Mouse (Mus musculus) midbrain, embryonic 10.5 days (tissue): ENCODE measurements around the gene Pcca. TPM values are rescaled to one million over a fixed set of nuclear protein-coding genes. Genes with fewer than 3 reads are reported as not detected.
"Not testable (repeated sequence)": the region's sequence is repeated elsewhere in the genome, so short reads cannot be mapped to it uniquely, and the experiment has no call there.

ENCODE experiments used
- DNase-seq: peaks from one replicate; pipeline ENCODE4 v3.0.0-alpha.2; 2017; ENCODE audit warnings: low spot score
- H3K27ac ChIP-seq: fragments of 300-500 bp; sonication (generic); replicated peaks from 2 replicates; pipeline ENCODE4 v1.5.1; 2016; ENCODE audit warnings: mild to moderate bottlenecking
- H3K27me3 ChIP-seq: fragments of 300-500 bp; sonication (generic); 2 replicates; pipeline ENCODE4 v1.6.1; 2016; ENCODE audit warnings: low read depth, mild to moderate bottlenecking; ENCODE audit not compliant: poor library complexity, severe bottlenecking
- H3K36me3 ChIP-seq: fragments of 300-500 bp; sonication (generic); 2 replicates; pipeline ENCODE4 v1.6.1; 2016; ENCODE audit warnings: mild to moderate bottlenecking, moderate library complexity
- H3K4me1 ChIP-seq: fragments of 300-500 bp; sonication (generic); 2 replicates; pipeline ENCODE4 v1.6.1; 2016
- H3K4me3 ChIP-seq: fragments of 300-500 bp; sonication (generic); 2 replicates; pipeline ENCODE4 v1.5.1; 2016; ENCODE audit warnings: mild to moderate bottlenecking, moderate library complexity
- H3K9me3 ChIP-seq: fragments of 300-500 bp; sonication (generic); replicated peaks from 2 replicates; pipeline ENCODE4 v1.6.1; 2016; ENCODE audit warnings: mild to moderate bottlenecking
- WGBS: fragments of 180-500 bp; shearing (Covaris S2); methylation state at CpG from one replicate; pipeline ENCODE4 v1.1.7; 2016; 5-methylcytosine and 5-hydroxymethylcytosine counted together
- polyA plus RNA-seq: library from polyadenylated mRNA; unstranded; fragments of >200 nt; fragmentation: Nextera tagmentation; extraction: Ambion mirVana; gene quantifications from 2 replicates; pipeline ENCODE4 v1.2.1, GENCODE M21; 2016

Gene Pcca
- polyA plus RNA-seq, 1 experiment from 2014 or later, result 30.5 TPM

GRCm38 (mm10) chr14:122509058-122509457 is 25.1 kb upstream of the Pcca start:
- Histone ChIP-seq H3K4me1 (no peaks in the 10 kb centered on the region), H3K4me3 (no peak overlapping the region), H3K27ac (no peak overlapping the region), H3K9me3 (no peaks in the 10 kb centered on the region), H3K27me3 (no peaks in the 10 kb centered on the region), H3K36me3 (no peaks in the 10 kb centered on the region)
- 36% methylated on average over 2 of the region's 2 CpGs for WGBS
- DNase-seq, result no peak

- H3K36me3 ChIP-seq, result no peaks in the 10 kb centered on the region
- H3K4me1 ChIP-seq, result no peaks in the 10 kb centered on the region
- DNase-seq, result no peak
- 75% methylated on average over 3 of the region's 3 CpGs for WGBS
- no peak overlapping the region for H3K4me3 ChIP-seq
- H3K27me3 ChIP-seq, result no peaks in the 10 kb centered on the region
- H3K27ac ChIP-seq, result no peak overlapping the region
- no peaks in the 10 kb centered on the region for H3K9me3 ChIP-seq
Observed at GRCm38 (mm10) chr14:122511519-122511918, 22.6 kb upstream of the Pcca start.

GRCm38 (mm10) chr14:122513511-122514036 is 20.6 kb upstream of the Pcca start:
- DNase-seq, result no peak
- Histone ChIP-seq H3K27ac (no peak overlapping the region), H3K4me3 (no peak overlapping the region), H3K27me3 (no peaks in the 10 kb centered on the region), H3K9me3 (no peaks in the 10 kb centered on the region), H3K36me3 (no peaks in the 10 kb centered on the region), H3K4me1 (no peaks in the 10 kb centered on the region)
- 67% methylated on average over 1 of the region's 1 CpGs for WGBS

- WGBS, result 89% methylated on average over 4 of the region's 4 CpGs
- no peaks in the 10 kb centered on the region for H3K36me3 ChIP-seq
- no peak overlapping the region for H3K4me3 ChIP-seq
- H3K9me3 ChIP-seq, result no peaks in the 10 kb centered on the region; the same call in 1 of the 2 replicates
- no peak overlapping the region for H3K27ac ChIP-seq
- H3K4me1 ChIP-seq, result peaks cover 2% of the 10 kb centered on the region
- DNase-seq, result no peak
- no peaks in the 10 kb centered on the region for H3K27me3 ChIP-seq
Observed at GRCm38 (mm10) chr14:122528475-122528874, 5.6 kb upstream of the Pcca start.

- Histone ChIP-seq H3K4me3 (no peak overlapping the region), H3K4me1 (peaks cover 21% of the 10 kb centered on the region), H3K36me3 (no peaks in the 10 kb centered on the region), H3K9me3 (no peaks in the 10 kb centered on the region), H3K27me3 (no peaks in the 10 kb centered on the region), H3K27ac (no peak overlapping the region)
- DNase-seq, result no peak
- 93% methylated on average over 1 of the region's 1 CpGs for WGBS
Observed at GRCm38 (mm10) chr14:122535986-122536385, 1.9 kb downstream of the Pcca start.

GRCm38 (mm10) chr14:122548421-122548820 is 14.3 kb downstream of the Pcca start:
- 98% methylated on average over 1 of the region's 1 CpGs for WGBS
- Histone ChIP-seq H3K4me1 (no peaks in the 10 kb centered on the region), H3K27ac (no peak overlapping the region), H3K9me3 (no peaks in the 10 kb centered on the region), H3K27me3 (no peaks in the 10 kb centered on the region), H3K36me3 (peaks cover 5% of the 10 kb centered on the region; the same call in 1 of the 2 replicates), H3K4me3 (no peak overlapping the region)
- no peak for DNase-seq

- Histone ChIP-seq H3K36me3 (peaks cover 5% of the 10 kb centered on the region; the same call in 1 of the 2 replicates), H3K27ac (no peak overlapping the region), H3K4me3 (no peak overlapping the region), H3K9me3 (no peaks in the 10 kb centered on the region), H3K27me3 (no peaks in the 10 kb centered on the region), H3K4me1 (no peaks in the 10 kb centered on the region)
- DNase-seq, result no peak
- WGBS, result 74% methylated on average over 1 of the region's 1 CpGs
Observed at GRCm38 (mm10) chr14:122548905-122549304, 14.8 kb downstream of the Pcca start.

- no peaks in the 10 kb centered on the region for H3K4me1 ChIP-seq
- H3K9me3 ChIP-seq, result no peaks in the 10 kb centered on the region
- no peak for DNase-seq
- H3K4me3 ChIP-seq, result no peak overlapping the region
- peaks cover 5% of the 10 kb centered on the region; the same call in 1 of the 2 replicates for H3K36me3 ChIP-seq
- 88% methylated on average over 7 of the region's 7 CpGs for WGBS
- no peaks in the 10 kb centered on the region for H3K27me3 ChIP-seq
- H3K27ac ChIP-seq, result no peak overlapping the region
Observed at GRCm38 (mm10) chr14:122552761-122553445, 18.8 kb downstream of the Pcca start.

GRCm38 (mm10) chr14:122557353-122557752 is 23.2 kb downstream of the Pcca start:
- Histone ChIP-seq H3K4me1 (no peaks in the 10 kb centered on the region), H3K27me3 (no peaks in the 10 kb centered on the region), H3K27ac (no peak overlapping the region), H3K4me3 (no peak overlapping the region), H3K36me3 (no peaks in the 10 kb centered on the region), H3K9me3 (no peaks in the 10 kb centered on the region)
- 90% methylated on average over 9 of the region's 9 CpGs for WGBS
- DNase-seq, result no peak

GRCm38 (mm10) chr14:122560893-122561452 is 26.8 kb downstream of the Pcca start:
- H3K27ac ChIP-seq, H3K27me3 ChIP-seq, H3K4me3 ChIP-seq, H3K9me3 ChIP-seq, DNase-seq, H3K4me1 ChIP-seq: not testable (repeated sequence)
- 98% methylated on average over 1 of the region's 1 CpGs for WGBS
- peaks cover 13% of the 10 kb centered on the region; the same call in 1 of the 2 replicates for H3K36me3 ChIP-seq

GRCm38 (mm10) chr14:122570862-122571261 is 36.7 kb downstream of the Pcca start:
- no peaks in the 10 kb centered on the region for H3K36me3 ChIP-seq
- H3K27ac ChIP-seq, result no peak overlapping the region
- H3K27me3 ChIP-seq, result no peaks in the 10 kb centered on the region
- 0 out of 2 replicates have a peak, but pooled peaks cover 2% of the 10 kb centered on the region for H3K4me1 ChIP-seq
- no peaks in the 10 kb centered on the region for H3K9me3 ChIP-seq
- DNase-seq, result no peak
- H3K4me3 ChIP-seq, result no peak overlapping the region
- WGBS, result 91% methylated on average over 9 of the region's 9 CpGs

- H3K36me3 ChIP-seq, result peaks cover 7% of the 10 kb centered on the region
- H3K4me3 ChIP-seq, result no peak overlapping the region
- 0 out of 2 replicates have a peak, but pooled peaks cover 2% of the 10 kb centered on the region for H3K4me1 ChIP-seq
- H3K27ac ChIP-seq, result no peak overlapping the region
- H3K9me3 ChIP-seq, result peaks cover 8% of the 10 kb centered on the region
- WGBS, result 87% methylated on average over 7 of the region's 7 CpGs
- H3K27me3 ChIP-seq, result no peaks in the 10 kb centered on the region
- no peak for DNase-seq
Observed at GRCm38 (mm10) chr14:122574064-122574751, 40.1 kb downstream of the Pcca start.

- H3K36me3 ChIP-seq, result peaks cover 7% of the 10 kb centered on the region
- H3K27me3 ChIP-seq, result no peaks in the 10 kb centered on the region
- no peak overlapping the region for H3K4me3 ChIP-seq
- peaks cover 5% of the 10 kb centered on the region; the same call in 1 of the 2 replicates for H3K4me1 ChIP-seq
- DNase-seq, result no peak
- WGBS, result 87% methylated on average over 4 of the region's 4 CpGs
- H3K27ac ChIP-seq, result no peak overlapping the region
- peaks cover 8% of the 10 kb centered on the region for H3K9me3 ChIP-seq
Observed at GRCm38 (mm10) chr14:122577816-122578215, 43.7 kb downstream of the Pcca start.
